Mouse (Mus musculus): ENCODE measurements around the gene Wee2.
A peak's percentile ranks its signal among the peaks of the same experiment; 100 is the strongest.

Wee2 gene

DNA sequence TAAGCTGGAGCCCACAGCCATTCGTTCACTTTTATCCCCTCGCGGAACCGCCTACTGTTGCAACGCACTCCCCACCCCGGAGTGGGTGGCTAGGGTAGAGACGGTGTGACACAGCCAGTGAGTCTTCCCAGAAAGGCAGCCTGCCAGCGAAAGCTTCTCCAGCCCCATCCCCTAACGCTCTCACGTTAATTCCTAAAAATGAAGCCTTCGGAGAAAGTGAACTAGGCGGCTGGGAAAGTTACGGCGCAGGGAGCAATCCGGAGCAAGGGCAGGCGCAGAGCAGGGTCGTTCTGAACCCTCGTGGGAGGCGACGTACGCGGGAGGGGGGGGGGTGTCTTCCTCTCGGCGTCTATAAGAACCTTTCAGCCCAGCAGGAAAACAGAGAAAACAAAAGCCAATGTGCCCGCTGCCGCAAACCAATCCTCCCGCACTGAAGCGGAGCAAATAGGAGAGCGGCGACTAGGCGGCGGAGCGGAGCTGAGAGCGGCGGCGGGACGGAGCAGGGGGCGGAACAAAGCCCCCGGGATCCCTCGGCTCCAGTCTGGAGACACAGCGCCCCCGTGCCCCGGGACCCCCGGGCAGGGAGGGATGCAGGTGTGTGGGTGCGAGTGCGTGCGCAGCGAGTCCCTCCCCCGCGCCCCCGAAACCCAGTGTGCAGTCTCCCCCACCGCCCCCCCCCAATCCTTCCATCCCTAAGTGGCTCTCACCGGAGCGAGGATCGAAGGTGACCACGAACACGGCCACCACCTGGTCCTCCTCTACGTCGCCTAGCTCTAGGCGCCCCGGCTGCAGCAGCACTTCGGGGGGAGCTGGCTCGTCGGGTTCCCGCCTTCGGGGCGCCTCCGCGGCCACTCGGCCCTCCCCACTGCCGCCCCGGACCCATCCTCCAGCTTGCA is 3.5 kb upstream of the Wee2 start:
- DNase-seq (ENCODE audit: low read depth, low spot score): peak; percentile 30

- DNase-seq (ENCODE audit: low read depth, low spot score): peak; percentile 37
Observed at GRCm38 (mm10) chr6:40436047-40436483, 2.8 kb upstream of the Wee2 start, which contains the start of gene E330009J07Rik. Gene E330009J07Rik, minus strand, starts transcription at chr6:40436135.

DNA sequence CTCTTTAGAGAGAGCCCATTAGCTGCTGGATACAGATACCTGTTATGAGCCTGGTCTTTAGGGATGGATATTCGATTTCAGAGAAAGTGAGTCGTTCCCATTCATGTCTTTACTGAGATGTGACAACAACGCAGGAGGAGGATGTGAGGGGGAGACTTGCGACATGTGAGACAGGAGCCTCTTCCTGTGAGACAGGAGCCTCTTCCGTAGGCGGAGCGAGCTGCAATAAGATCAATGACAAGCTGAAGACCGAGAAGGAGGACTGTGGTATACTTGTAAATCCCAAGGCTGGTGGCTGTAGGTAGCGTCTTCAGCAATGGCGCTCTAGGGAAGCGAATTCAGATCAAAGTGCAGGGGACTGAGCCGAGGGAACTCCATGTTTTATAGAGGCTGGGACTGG is 843 bp downstream of the Wee2 start:
- no peak for DNase-seq (ENCODE audit: low read depth, low spot score)

DNA sequence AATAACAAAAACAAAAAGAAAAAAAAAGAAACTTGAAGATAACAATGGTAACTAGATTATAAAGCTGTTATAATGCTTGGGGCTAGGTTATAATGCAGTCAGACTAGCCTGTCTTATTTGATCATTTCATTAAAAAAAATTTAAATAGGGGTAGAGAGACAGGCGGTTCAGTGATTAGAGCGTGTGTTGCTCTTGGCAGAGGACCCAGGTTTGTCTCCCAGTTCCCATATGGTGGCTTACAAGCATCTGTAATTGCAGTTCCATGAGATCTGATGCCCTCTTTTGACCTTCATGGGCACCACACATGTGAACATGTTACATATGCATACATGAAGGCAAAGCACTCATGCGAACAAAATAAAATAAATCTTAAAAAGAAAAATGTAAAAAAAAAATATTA is 2.4 kb downstream of the Wee2 start:
- no peak for DNase-seq (ENCODE audit: low read depth, low spot score)

DNA sequence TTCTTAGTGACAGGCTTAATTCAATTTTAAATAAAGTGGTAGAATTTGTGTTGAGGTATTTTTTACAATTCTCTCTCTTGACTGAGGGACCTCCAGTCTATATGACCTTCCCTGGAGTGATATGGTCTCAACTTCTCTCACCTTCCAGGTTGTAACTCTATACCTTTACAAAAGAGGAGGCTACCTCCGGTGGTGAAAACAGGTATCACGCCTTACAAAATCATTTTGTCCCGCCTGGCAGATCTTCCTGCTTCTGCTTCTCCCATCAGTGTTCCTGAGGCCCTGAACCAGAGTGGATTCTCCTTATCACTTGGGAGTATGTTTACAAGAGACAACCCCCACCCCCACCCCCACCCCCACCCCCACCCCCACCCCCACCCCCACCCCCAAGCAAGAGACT is 2.9 kb downstream of the Wee2 start:
- DNase-seq (ENCODE audit: low read depth, low spot score): no peak

DNA sequence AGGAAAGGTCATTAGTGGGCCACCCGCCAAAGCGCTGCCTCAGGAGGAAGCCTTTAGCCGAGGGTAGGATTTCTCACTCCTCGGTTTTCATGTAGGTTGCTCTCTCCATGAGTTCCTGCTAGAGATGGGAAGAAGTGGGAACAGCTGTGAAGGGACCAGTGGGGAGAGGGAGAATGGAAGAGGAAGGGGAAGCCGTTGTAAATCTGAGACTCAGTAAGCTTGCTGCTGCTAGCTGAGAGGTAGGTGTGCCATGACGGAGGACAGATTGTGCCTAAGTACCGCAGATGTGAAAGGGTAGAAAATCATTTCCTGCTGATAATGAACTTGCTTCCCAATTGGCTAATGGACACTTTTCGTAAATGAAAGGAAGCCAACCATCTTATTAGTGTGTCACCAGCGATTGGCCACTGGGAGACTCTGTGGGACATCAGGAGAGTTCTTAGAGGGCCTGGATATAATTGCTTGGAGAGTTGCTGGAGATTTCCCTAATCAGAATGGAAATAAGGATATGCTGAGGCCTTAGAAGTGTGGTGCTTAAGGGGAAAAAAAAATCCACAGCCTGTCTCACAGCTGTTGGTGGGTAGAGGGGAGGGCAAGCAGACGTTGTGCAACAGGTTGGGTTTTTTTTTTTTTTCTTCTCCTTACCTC is 4.5 kb downstream of the Wee2 start:
- DNase-seq (ENCODE audit: low read depth, low spot score): no peak

DNA sequence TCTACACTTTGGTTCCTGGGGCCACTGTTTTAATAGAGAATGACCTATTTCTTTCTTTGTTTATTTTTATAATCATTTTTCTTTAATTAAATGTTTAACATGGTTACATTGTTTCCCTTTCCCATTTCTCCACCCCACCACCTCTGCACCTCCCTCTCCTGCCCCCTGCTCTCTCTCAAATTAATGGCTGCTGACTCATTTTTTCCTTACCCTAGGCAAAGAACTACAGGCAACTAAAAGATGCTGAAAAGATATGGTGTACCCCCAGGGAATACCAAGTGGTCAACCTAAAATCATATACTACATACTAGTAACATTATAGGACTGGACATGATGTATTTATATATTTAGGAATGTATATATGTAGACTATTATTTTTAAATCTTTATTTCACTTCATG is 9.7 kb downstream of the Wee2 start:
- no peak for DNase-seq (ENCODE audit: low read depth, low spot score)

- no peak for DNase-seq (ENCODE audit: low read depth, low spot score)
Observed at GRCm38 (mm10) chr6:40454436-40455041, 15.7 kb downstream of the Wee2 start.

DNA sequence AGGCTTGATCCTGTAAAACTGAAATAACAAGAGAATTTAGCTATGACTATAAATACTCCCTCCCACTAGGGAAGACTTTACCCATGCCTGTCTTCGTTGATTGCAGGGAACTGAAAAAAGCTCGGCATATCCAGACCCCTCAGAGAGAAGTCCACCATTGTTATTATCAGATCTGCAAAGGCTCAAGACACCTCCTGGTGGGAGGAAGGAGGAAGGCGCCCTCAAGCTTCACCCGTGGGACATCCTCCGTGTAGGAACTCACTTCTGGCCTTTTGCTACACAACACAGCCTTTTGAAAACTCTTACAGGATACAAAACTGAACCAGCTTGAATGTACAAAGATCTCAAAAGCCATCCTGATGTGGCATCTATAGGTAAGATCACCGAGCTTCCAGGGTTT is 26.8 kb downstream of the Wee2 start:
- DNase-seq (ENCODE audit: low read depth, low spot score): no peak

DNA sequence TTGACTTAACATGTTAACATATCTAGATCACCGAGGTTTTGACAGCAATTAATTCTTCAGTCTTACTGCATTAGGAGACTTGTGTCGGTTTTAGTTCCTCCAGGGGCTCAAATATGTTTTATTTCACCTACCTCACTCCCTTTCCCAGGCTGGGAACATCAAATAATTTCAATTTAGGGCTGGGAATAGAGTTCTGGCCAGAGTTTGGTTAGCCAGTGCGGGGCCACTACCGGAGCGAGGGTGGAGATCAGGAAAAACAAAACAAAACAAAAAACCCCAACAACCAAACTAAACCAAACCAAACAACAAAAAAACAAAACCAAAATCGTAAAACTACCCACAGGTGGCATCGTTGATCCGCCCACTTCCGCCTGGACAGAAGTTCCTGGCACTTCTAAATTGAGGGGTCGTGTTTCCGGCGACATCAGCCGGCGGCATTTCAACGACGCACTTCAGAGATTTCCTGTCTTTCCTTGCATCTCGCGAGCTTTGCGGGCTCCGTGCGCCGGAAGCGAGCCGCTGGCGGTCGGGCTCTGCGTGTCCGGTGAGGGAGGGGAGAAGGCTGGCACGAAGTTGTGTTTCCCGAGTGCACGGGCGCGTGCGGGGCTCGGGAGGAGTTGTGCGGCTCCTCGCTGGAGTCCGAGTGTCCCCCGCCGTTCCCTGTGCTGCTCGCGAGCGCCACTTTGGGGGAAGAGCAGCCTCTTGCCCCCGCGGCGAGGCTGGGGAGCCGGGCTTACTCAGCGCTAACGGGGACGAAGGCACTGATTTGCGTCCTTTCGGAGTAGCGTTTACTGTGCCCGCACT is 32.2 kb downstream of the Wee2 start, which contains the start of gene Ssbp1:
Ssbp1 (plus strand) TSS at position 437 of the 804 bp plus-strand sequence.
- peak; percentile 91 for DNase-seq (ENCODE audit: low read depth, low spot score)

GRCm38 (mm10) chr6:40471720-40472010 is 32.8 kb downstream of the Wee2 start:
- no peak for DNase-seq (ENCODE audit: low read depth, low spot score)

DNA sequence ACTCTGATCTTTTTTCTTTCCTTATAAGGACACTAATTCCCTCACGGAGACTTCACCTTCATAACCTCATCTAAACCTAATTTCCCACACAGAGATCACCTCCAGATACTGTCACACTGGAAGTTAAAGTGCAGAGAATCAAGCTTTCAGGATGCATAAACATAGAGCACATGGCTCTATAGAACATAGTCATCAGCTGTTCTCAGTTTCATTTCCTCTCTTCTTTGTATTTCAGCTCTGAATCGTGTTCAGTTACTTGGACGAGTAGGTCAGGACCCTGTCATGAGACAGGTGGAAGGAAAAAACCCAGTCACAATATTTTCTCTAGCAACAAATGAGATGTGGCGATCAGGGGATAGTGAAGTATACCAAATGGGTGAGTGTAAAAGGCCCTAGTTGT is 37.2 kb downstream of the Wee2 start:
- no peak for DNase-seq (ENCODE audit: low read depth, low spot score)

DNA sequence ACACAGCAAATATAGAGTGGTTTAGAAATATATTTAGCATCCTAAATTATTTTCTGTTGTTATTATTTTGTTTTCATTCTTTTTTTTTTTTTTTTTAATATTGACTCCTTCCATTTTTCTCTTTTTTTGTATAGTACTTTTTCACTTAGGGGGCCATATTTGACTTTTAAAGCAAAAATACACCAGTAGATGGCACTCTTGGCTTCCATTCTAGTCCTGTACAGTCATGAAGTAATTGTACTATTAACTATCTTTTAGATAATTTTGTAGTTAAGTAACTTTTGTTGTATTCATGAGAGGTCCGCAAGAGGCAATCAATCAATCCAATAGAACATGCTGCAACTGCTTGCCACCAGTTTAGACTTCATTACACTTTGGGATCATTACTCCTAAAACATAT is 40.8 kb downstream of the Wee2 start:
- no peak for DNase-seq (ENCODE audit: low read depth, low spot score)

DNA sequence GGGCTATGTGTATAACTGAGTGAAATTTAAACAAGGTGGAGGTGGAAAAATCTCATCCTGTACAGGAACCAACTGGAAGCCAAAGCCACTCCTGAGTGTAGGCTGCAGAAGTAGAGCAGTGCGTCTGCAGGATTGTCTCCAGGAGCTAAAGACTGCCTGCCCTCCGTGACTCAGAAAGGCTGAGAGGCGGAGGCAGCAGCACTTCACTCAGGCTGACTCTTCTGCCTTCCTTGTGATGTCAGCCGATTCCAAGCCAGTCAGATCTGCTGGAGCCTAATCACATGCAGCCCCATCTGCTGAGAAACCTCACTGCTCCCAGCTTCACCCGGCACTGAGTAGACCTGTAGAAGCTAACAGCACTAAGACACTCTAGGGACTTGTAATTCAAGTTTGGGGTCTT is 43.4 kb downstream of the Wee2 start:
- no peak for DNase-seq (ENCODE audit: low read depth, low spot score)

DNA sequence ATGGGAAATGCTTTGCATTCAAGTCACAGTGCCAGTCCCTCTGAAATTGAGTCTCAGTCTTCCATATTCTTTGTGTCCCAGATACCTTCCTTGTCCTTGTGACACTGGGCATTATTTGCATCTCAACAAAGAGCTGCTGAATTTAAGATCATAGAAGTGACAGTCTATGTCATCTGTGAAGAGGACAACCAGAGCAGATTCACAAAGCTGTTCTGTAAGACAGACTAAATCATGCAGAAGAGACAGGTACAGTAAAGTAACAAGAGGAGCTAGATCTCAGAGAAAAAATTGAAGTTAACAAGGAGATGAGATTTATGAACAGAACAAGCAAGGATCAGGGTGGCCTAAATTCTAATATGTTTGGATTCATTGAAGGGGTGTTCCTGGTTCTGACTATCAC is 52.0 kb downstream of the Wee2 start, which contains the start of gene Tas2r137:
Tas2r137 (plus strand) TSS at position 301 of the 400 bp plus-strand sequence.
- no peak for DNase-seq (ENCODE audit: low read depth, low spot score)

DNA sequence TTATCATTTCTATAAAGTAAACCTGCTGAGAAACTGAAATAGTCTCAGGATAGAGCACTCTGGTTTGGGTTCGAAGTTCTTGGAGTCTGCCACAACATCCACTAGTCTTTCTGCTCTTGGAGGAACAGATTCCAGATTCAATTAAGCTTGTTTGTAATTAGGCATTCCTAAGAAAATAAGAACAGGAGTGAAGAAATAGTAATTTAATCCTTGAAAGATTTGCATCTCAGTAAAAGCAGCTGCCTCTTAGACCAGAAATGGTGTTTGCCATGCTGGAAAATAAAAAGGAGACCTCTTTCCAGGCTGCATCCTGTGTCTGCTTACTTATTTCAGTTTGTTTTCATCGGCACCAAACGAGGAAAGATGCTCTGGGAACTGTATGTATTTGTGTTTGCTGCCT is 54.3 kb downstream of the Wee2 start, which contains the start of gene Tas2r108:
Tas2r108 (plus strand) TSS at position 301 of the 400 bp plus-strand sequence.
- DNase-seq (ENCODE audit: low read depth, low spot score): no peak

All from retina, postnatal 7 days (tissue).